Mouse (Mus musculus): ENCODE results near the gene Acta2. TPM values are rescaled to one million over a fixed set of nuclear protein-coding genes. Genes with fewer than 3 reads are reported as not detected.

The Acta2 gene
- polyA plus RNA-seq, 1 experiment from 2014 or later: 1,155 TPM

DNA sequence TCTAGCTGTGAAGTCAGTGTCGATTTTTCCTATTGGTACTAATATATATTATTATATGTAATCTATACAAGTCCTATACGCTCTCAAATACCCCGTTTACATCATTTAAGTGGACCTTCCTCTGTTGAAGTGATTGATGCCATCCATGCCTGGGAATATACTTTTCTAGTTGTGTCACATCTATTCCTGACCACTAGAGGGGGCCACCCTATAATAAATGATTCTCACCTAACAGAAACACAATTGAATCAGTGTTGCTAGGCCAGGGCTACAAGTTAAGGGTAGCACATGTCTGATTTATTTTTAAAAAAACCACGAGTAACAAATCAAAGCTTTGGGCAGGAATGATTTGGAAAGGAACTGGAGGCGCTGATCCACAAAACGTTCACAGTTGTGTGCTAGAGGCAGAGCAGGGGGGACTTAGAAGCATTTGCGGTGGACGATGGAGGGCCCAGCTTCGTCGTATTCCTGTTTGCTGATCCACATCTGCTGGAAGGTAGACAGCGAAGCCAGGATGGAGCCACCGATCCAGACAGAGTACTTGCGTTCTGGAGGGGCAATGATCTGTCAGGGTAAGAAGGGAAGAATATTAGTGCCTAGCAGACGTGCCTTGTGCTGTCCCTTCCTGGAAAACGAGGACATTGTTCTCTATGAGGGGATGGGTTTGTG lies 14.0 kb downstream of the Acta2 start:
- Histone ChIP-seq H3K9me3 (replicated peaks; ENCODE audit: control insufficient read depth, low read length) (no peaks in the 10 kb centered on the region), H3K27me3 (ENCODE audit: control insufficient read depth, insufficient read depth, low read length) (0 out of 2 replicates have a peak, but pooled peaks cover 3% of the 10 kb centered on the region), H3K9ac (ENCODE audit: low read length) (no peak overlapping the region), H3K4me3 (ENCODE audit: low read length) (no peak overlapping the region), H3K36me3 (ENCODE audit: control insufficient read depth, insufficient read depth) (peaks cover 23% of the 10 kb centered on the region), H3K4me2 (ENCODE audit: low read depth, low read length) (no peak overlapping the region), H3K27ac (ENCODE audit: low read length) (no peak overlapping the region), H3K4me1 (ENCODE audit: control insufficient read depth, insufficient read depth, low read length) (no peaks in the 10 kb centered on the region)
- 64% methylated on average over 15 of the region's 15 CpGs for WGBS
- ATAC-seq (replicated peaks; ENCODE audit: extremely low read depth, insufficient read depth, low FRiP score): no peak; the same call in 1 of the 2 replicates

GRCm38 (mm10) chr19:34240273-34241039 lies 14.9 kb downstream of the Acta2 start:
- Histone ChIP-seq H3K4me1 (ENCODE audit: control insufficient read depth, insufficient read depth, low read length) (no peaks in the 10 kb centered on the region), H3K36me3 (ENCODE audit: control insufficient read depth, insufficient read depth) (peaks cover 20% of the 10 kb centered on the region), H3K27ac (ENCODE audit: low read length) (no peak overlapping the region), H3K4me2 (ENCODE audit: low read depth, low read length) (no peak overlapping the region), H3K4me3 (ENCODE audit: low read length) (no peak overlapping the region), H3K27me3 (ENCODE audit: control insufficient read depth, insufficient read depth, low read length) (0 out of 2 replicates have a peak, but pooled peaks cover 3% of the 10 kb centered on the region), H3K9me3 (replicated peaks; ENCODE audit: control insufficient read depth, low read length) (no peaks in the 10 kb centered on the region), H3K9ac (ENCODE audit: low read length) (no peak overlapping the region)
- no peak for ATAC-seq (replicated peaks; ENCODE audit: extremely low read depth, insufficient read depth, low FRiP score)
- 55% methylated on average over 5 of the region's 5 CpGs for WGBS

DNA sequence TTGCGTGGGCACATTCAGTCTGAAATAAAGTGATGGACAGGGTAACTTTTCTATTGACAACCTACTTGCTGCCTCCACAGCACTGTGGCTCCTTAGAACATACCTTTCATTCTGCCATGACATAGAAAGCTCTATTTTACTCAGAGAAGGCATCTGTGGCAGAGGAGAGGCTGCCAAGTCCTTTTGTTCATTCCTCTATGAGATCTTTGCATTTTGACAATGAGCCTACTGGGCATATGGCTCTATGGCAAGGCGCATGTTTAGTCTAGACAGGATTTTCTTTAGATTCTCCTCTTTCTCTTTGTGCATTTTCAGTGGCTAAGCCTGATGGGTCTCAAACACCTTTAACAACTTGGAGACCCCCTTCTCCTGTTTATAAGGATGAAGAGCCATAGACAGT lies 17.6 kb downstream of the Acta2 start:
- no peak overlapping the region for H3K4me2 ChIP-seq (ENCODE audit: low read depth, low read length)
- H3K4me3 ChIP-seq (ENCODE audit: low read length): no peak overlapping the region
- peaks cover 11% of the 10 kb centered on the region for H3K36me3 ChIP-seq (ENCODE audit: control insufficient read depth, insufficient read depth)
- H3K9me3 ChIP-seq (replicated peaks; ENCODE audit: control insufficient read depth, low read length): no peaks in the 10 kb centered on the region
- H3K9ac ChIP-seq (ENCODE audit: low read length): no peak overlapping the region
- no peaks in the 10 kb centered on the region for H3K27me3 ChIP-seq (ENCODE audit: control insufficient read depth, insufficient read depth, low read length)
- H3K4me1 ChIP-seq (ENCODE audit: control insufficient read depth, insufficient read depth, low read length): no peaks in the 10 kb centered on the region
- H3K27ac ChIP-seq (ENCODE audit: low read length): no peak overlapping the region
- 98% methylated on average over 2 of the region's 2 CpGs for WGBS
- ATAC-seq (replicated peaks; ENCODE audit: extremely low read depth, insufficient read depth, low FRiP score): no peak

- Histone ChIP-seq H3K27ac (ENCODE audit: low read length) (no peak overlapping the region), H3K27me3 (ENCODE audit: control insufficient read depth, insufficient read depth, low read length) (no peaks in the 10 kb centered on the region), H3K4me3 (ENCODE audit: low read length) (no peak overlapping the region), H3K4me1 (ENCODE audit: control insufficient read depth, insufficient read depth, low read length) (no peaks in the 10 kb centered on the region), H3K36me3 (ENCODE audit: control insufficient read depth, insufficient read depth) (peaks cover 8% of the 10 kb centered on the region), H3K4me2 (ENCODE audit: low read depth, low read length) (no peak overlapping the region), H3K9ac (ENCODE audit: low read length) (no peak overlapping the region), H3K9me3 (replicated peaks; ENCODE audit: control insufficient read depth, low read length) (no peaks in the 10 kb centered on the region)
- no peak for ATAC-seq (replicated peaks; ENCODE audit: extremely low read depth, insufficient read depth, low FRiP score)
- 75% methylated on average over 3 of the region's 3 CpGs for WGBS
Observed at GRCm38 (mm10) chr19:34236049-34236448, 19.3 kb downstream of the Acta2 start.

- no peaks in the 10 kb centered on the region for H3K27me3 ChIP-seq (ENCODE audit: control insufficient read depth, insufficient read depth, low read length)
- H3K4me3 ChIP-seq (ENCODE audit: low read length): no peak overlapping the region
- no peak overlapping the region for H3K9ac ChIP-seq (ENCODE audit: low read length)
- H3K9me3 ChIP-seq (replicated peaks; ENCODE audit: control insufficient read depth, low read length): no peaks in the 10 kb centered on the region
- peaks cover 6% of the 10 kb centered on the region; the same call in 1 of the 2 replicates for H3K36me3 ChIP-seq (ENCODE audit: control insufficient read depth, insufficient read depth)
- no peak for ATAC-seq (replicated peaks; ENCODE audit: extremely low read depth, insufficient read depth, low FRiP score)
- WGBS: 56% methylated on average over 14 of the region's 14 CpGs
- no peak overlapping the region for H3K27ac ChIP-seq (ENCODE audit: low read length)
- H3K4me1 ChIP-seq (ENCODE audit: control insufficient read depth, insufficient read depth, low read length): no peaks in the 10 kb centered on the region
- H3K4me2 ChIP-seq (ENCODE audit: low read depth, low read length): peak overlapping the region; percentile 7; the same call in 1 of the 2 replicates
Observed at GRCm38 (mm10) chr19:34233944-34234343, 21.4 kb downstream of the Acta2 start.

GRCm38 (mm10) chr19:34232326-34232725 lies 23.1 kb downstream of the Acta2 start:
- Histone ChIP-seq H3K4me2 (ENCODE audit: low read depth, low read length) (no peak overlapping the region), H3K4me1 (ENCODE audit: control insufficient read depth, insufficient read depth, low read length) (no peaks in the 10 kb centered on the region), H3K27ac (ENCODE audit: low read length) (no peak overlapping the region), H3K27me3 (ENCODE audit: control insufficient read depth, insufficient read depth, low read length) (no peaks in the 10 kb centered on the region), H3K9me3 (replicated peaks; ENCODE audit: control insufficient read depth, low read length) (no peaks in the 10 kb centered on the region), H3K36me3 (ENCODE audit: control insufficient read depth, insufficient read depth) (peaks cover 2% of the 10 kb centered on the region; the same call in 1 of the 2 replicates), H3K4me3 (ENCODE audit: low read length) (no peak overlapping the region), H3K9ac (ENCODE audit: low read length) (no peak overlapping the region)
- no peak for ATAC-seq (replicated peaks; ENCODE audit: extremely low read depth, insufficient read depth, low FRiP score)
- WGBS: 65% methylated on average over 5 of the region's 5 CpGs

DNA sequence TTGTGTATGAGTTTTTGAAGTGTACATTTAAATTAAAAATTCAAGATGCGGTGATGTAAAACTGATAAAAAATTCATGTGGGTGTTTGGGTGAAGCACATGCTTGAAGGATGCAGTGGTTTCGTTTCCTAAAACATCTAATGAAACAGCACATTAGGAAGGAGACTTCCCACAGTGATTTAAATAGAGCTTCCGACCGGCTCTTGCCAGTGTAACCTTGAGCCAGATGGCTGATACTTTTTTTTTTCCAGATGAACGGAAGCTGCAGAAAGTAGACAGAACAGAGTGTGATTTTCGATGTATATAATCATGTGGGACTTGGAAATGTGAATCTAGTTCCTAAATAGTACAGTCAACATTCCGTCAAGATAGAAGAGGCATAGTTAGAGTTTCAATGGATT lies 23.8 kb downstream of the Acta2 start:
- 78% methylated on average over 7 of the region's 7 CpGs for WGBS
- no peak overlapping the region for H3K4me2 ChIP-seq (ENCODE audit: low read depth, low read length)
- ATAC-seq (replicated peaks; ENCODE audit: extremely low read depth, insufficient read depth, low FRiP score): no peak
- H3K27ac ChIP-seq (ENCODE audit: low read length): no peak overlapping the region
- H3K4me3 ChIP-seq (ENCODE audit: low read length): no peak overlapping the region
- no peaks in the 10 kb centered on the region for H3K9me3 ChIP-seq (replicated peaks; ENCODE audit: control insufficient read depth, low read length)
- H3K36me3 ChIP-seq (ENCODE audit: control insufficient read depth, insufficient read depth): 0 out of 2 replicates have a peak, but pooled peaks cover 2% of the 10 kb centered on the region
- no peaks in the 10 kb centered on the region for H3K27me3 ChIP-seq (ENCODE audit: control insufficient read depth, insufficient read depth, low read length)
- no peaks in the 10 kb centered on the region for H3K4me1 ChIP-seq (ENCODE audit: control insufficient read depth, insufficient read depth, low read length)
- no peak overlapping the region for H3K9ac ChIP-seq (ENCODE audit: low read length)

- no peaks in the 10 kb centered on the region for H3K9me3 ChIP-seq (replicated peaks; ENCODE audit: control insufficient read depth, low read length)
- WGBS: 90% methylated on average over 3 of the region's 3 CpGs
- ATAC-seq (replicated peaks; ENCODE audit: extremely low read depth, insufficient read depth, low FRiP score): no peak
- no peak overlapping the region for H3K9ac ChIP-seq (ENCODE audit: low read length)
- no peaks in the 10 kb centered on the region for H3K4me1 ChIP-seq (ENCODE audit: control insufficient read depth, insufficient read depth, low read length)
- H3K27me3 ChIP-seq (ENCODE audit: control insufficient read depth, insufficient read depth, low read length): no peaks in the 10 kb centered on the region
- H3K27ac ChIP-seq (ENCODE audit: low read length): no peak overlapping the region
- H3K4me2 ChIP-seq (ENCODE audit: low read depth, low read length): no peak overlapping the region
- no peak overlapping the region for H3K4me3 ChIP-seq (ENCODE audit: low read length)
- H3K36me3 ChIP-seq (ENCODE audit: control insufficient read depth, insufficient read depth): no peaks in the 10 kb centered on the region
Observed at GRCm38 (mm10) chr19:34222805-34223204, 32.6 kb downstream of the Acta2 start.

- H3K9me3 ChIP-seq (replicated peaks; ENCODE audit: control insufficient read depth, low read length): no peaks in the 10 kb centered on the region
- H3K9ac ChIP-seq (ENCODE audit: low read length): no peak overlapping the region
- no peak overlapping the region for H3K27ac ChIP-seq (ENCODE audit: low read length)
- H3K36me3 ChIP-seq (ENCODE audit: control insufficient read depth, insufficient read depth): no peaks in the 10 kb centered on the region
- H3K4me2 ChIP-seq (ENCODE audit: low read depth, low read length): no peak overlapping the region
- H3K27me3 ChIP-seq (ENCODE audit: control insufficient read depth, insufficient read depth, low read length): no peaks in the 10 kb centered on the region
- ATAC-seq (replicated peaks; ENCODE audit: extremely low read depth, insufficient read depth, low FRiP score): no peak
- no peak overlapping the region for H3K4me3 ChIP-seq (ENCODE audit: low read length)
- 67% methylated on average over 3 of the region's 3 CpGs for WGBS
- H3K4me1 ChIP-seq (ENCODE audit: control insufficient read depth, insufficient read depth, low read length): no peaks in the 10 kb centered on the region
Observed at GRCm38 (mm10) chr19:34220732-34221380, 34.5 kb downstream of the Acta2 start.
